Mouse (Mus musculus) E14TG2a.4 (cell line): ENCODE measurements around the gene Gm14137.

Source experiments
- CTCF ChIP-seq: conservative IDR thresholded peaks from 2 replicates; pipeline ENCODE4 v1.5.1; 2014; ENCODE audit warnings: low read length
- NANOG ChIP-seq: IDR thresholded peaks from 2 replicates; pipeline ENCODE4 v1.6.1; 2014; ENCODE audit warnings: borderline replicate concordance, low read length, mixed read lengths

GRCm38 (mm10) chr2:119197493-119197892, 23.2 kb downstream of the Gm14137 start:
- TF ChIP-seq CTCF (no peak), NANOG (no peak)
